Mouse (Mus musculus) left cerebral cortex, adult 9 months (tissue): ENCODE measurements at regions not wholly inside any gene's neighbourhood (a gene's known extent, or its start where the extent isn't known, plus 50 kb on each side); places are given as distances from the start of the nearest gene placed in this dataset.

Experiments
- DNase-seq, 2 experiments: peaks; one replicate each; pipeline ENCODE4 v3.0.0; 2022; ENCODE audit warnings: low spot score in 2 of 2

DNA sequence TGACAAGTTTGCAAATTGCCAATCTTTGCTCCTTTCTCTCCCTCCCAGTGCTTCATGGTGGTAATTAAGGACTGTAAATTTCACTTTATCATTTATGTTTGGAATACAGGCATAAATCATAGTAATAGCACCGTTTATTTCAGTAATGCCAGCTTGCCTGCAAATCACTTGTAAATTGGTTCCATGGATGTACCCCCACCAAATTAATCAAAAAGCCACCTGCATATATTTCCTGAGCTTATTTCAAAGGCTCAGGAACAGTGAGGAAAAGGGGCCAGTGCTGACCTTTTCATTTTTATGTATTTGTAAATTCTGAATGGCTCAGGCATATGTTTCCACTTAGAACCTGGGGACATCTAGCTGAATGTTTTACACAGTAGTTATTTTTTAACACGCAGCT lies 115.0 kb downstream of the D3Ertd751e start:
- DNase-seq, result no peak

- DNase-seq, result no peak
These were observed 120.3 kb downstream of the D3Ertd751e start for GRCm38 (mm10) chr3:41862674-41863073.

DNA sequence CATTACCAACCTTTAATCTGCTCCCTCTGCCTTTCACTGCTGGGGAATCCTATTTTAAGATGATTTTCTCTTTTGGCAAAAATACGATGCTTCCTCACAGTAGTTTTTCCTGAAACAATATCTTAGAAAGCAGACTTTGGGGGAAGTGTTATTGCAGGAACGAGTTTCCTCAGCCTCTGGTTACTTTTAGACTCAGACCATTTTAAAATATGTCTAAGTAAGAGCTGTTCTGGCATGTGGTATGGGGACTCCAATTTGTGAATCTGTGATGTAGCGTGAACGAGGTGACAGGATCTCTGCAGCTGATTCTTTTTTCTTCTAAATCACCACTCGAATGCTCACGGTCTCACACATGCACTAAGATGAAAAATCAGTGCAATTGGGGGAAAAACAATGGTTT lies 166.5 kb downstream of the D3Ertd751e start:
- peak in 1 of 2 experiments; percentile 4 for DNase-seq

GRCm38 (mm10) chr3:41913190-41913589 lies 170.8 kb downstream of the D3Ertd751e start:
- DNase-seq, result no peak

- peak in 1 of 2 experiments; percentile 6 for DNase-seq
These were observed 197.4 kb downstream of the D3Ertd751e start for GRCm38 (mm10) chr3:41939843-41940242.

- DNase-seq, result no peak
These were observed 200.6 kb downstream of the D3Ertd751e start for GRCm38 (mm10) chr3:41942964-41943363.

- no peak for DNase-seq
These were observed 207.0 kb downstream of the D3Ertd751e start for GRCm38 (mm10) chr3:41949404-41949803.

DNA sequence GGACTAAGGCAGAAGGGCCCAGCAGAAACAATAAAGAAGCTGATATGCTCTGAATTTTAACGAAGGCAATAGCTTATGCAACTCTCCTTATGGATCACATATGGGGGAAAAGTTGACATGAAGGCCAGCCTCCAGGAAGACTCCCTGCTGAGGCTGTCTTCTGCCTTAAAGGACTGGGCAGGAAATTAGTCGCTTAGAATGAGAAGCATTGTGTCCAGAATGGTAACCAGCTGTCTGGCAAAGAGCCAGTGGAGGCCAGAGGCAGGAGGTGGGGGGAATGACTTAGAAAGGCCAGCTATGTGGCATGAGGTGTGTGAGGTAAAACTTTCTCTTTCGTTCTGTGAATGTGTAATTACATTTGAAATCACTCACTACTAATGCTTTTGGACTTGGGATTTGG lies 215.0 kb downstream of the D3Ertd751e start:
- no peak for DNase-seq

DNA sequence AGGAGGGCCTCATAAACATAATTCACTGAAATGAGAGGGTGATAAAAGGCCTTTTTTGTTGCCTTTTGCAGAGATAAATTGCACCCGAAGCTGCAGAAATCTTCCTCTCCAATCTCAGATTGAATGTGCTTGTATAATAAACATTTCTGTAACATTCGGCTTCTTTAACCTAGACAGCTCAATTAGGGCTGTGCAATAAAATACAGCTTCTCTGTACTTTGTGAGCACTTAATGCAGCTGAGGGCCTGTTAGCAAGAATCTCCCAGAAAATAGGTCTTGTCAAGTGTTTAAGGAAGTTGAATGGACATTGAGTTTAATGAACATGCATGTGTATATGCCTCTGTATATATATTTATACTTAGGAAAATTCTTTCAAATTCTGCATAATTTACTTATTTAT lies 217.8 kb downstream of the D3Ertd751e start:
- DNase-seq, result no peak

- peak in 1 of 2 experiments; percentile 5 for DNase-seq
These were observed 220.5 kb downstream of the D3Ertd751e start for GRCm38 (mm10) chr3:41962923-41963322.

DNA sequence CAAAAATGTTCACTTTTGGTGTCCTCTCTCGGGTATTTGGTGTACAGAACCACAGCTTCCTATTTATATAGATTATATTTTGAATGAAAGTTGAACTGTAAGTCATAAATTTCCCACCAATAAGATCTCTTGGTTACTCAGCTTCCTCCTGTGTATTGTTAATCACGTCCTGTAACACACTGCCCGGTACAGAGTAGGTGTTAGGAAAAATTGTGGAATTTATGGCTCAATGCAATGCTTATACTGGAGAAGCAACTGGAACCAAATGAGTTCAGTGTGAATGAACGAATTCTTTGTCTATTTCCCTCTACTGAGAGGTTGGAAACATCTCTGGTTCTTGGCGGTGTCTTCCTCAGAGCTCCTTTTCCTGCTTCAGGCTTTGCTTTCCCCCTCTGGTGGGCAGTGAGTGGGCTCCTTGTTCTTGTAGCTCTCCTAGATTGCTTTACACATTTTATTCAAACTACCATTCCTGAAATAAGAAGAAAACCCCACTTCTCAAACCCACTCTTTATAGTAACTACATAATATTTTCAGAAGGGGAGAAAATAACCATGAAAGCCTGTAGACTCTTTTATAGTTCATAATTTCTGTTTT lies 264.4 kb downstream of the D3Ertd751e start:
- no peak for DNase-seq

GRCm38 (mm10) chr3:42023187-42023586 lies 280.8 kb downstream of the D3Ertd751e start:
- no peak for DNase-seq

- DNase-seq, result no peak
These were observed 297.2 kb downstream of the D3Ertd751e start for GRCm38 (mm10) chr3:42039632-42040031.

GRCm38 (mm10) chr3:42040270-42040812 lies 297.9 kb downstream of the D3Ertd751e start:
- DNase-seq, result no peak

DNA sequence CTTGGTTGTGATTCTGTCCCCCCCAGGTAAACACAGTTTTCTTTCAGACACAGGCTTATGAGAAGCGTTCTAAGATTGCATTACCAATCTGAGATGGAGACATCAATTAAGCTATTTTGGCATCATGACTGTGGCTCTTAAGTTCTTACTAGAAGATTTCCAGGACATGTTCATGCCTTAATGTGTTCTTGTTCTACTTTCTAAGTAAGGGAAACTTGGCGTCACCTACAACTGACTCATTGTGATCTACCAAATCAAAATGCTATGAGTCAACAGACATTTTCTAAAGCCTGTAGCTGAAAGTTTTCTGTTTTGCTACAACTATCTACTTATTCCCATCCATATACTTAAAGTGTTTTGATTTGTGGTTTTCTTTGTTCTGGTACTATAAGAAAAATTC lies 298.5 kb downstream of the D3Ertd751e start:
- no peak for DNase-seq

- no peak for DNase-seq
These were observed 315.0 kb downstream of the D3Ertd751e start for GRCm38 (mm10) chr3:42057286-42057868.

DNA sequence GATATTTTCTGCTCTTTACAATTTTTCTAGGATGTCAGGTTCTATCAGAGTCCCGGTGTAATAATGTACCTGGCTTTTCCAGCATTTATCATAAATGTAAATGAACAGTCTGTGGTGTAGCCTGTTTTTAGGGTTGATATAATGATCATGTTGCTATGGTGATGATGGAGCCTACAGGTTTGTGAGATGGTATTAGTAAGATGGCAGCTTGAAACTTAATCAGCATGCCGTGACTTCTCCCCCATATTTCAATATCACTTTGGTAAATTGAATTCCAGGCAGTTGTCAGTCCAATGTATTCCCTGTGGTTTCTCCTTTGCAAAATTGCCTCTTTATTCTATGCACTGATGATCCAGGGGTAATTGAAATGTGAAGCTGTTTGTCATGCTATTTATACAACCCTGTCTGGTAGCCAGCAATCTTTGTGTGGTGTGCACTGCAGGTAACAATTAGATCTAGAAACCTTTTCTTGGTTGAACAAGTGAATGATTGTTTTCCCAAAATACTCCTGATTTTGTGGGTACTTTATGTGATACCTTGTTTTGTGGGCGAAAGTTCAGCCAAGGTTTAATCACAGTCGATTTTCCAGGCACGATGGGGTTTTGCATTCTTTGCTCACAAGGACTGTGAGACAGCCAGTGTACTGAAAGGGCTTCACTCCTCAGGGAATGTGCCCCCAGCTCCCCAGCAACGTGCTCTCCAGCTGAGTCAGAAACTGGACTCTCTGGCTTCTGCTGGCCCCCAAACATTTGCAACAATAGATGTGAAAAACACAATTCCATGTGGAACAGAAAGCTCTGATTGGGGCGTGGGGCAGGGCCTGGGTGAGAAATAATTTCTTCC lies 322.9 kb downstream of the D3Ertd751e start:
- no peak for DNase-seq

DNA sequence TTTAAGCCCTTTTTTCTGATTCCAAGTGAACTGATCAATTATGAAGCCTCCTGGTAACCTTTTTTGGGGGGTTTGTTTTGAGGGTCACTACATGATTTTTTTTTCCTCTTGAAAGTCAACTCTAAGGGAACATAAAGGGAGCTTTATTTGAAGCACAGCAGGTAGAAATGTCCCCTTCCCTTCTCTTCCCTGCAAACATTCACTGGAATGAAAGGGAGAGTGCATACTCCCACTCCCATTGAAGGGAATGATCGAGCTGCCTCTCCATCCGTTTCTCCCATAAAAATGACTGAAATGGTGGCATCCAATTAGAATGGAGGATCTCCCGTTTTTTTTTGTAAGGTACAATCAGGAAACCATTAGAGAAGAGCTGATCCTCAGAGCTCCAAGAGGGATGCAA lies 323.6 kb downstream of the D3Ertd751e start:
- no peak for DNase-seq

- peak in 1 of 2 experiments; percentile 11 for DNase-seq
These were observed 324.6 kb downstream of the D3Ertd751e start for GRCm38 (mm10) chr3:42067036-42067435.

- DNase-seq, result peak in 1 of 2 experiments; percentile 44
These were observed 332.3 kb downstream of the D3Ertd751e start for GRCm38 (mm10) chr3:42074532-42075287.

- peak; percentile 47 to 83 for DNase-seq
These were observed 368.8 kb downstream of the D3Ertd751e start for GRCm38 (mm10) chr3:42110976-42111847.
